Mouse (Mus musculus) E14TG2a.4 (cell line): Measurements from ENCODE around the gene Ficd.

Experiments
- H3K27me3 ChIP-seq: 2 replicates; pipeline ENCODE4 v1.6.1; 2014; ENCODE audit warnings: low read length, control low read depth; ENCODE audit not compliant: insufficient read depth
- H3K36me3 ChIP-seq: 2 replicates; pipeline ENCODE4 v1.6.1; 2014; ENCODE audit warnings: low read length, control low read depth; ENCODE audit not compliant: insufficient read depth
- H3K4me1 ChIP-seq: replicated peaks from 2 replicates; pipeline ENCODE4 v1.6.1; 2014; ENCODE audit warnings: low read depth, low read length, control low read depth
- H3K4me3 ChIP-seq: replicated peaks from 2 replicates; pipeline ENCODE4 v1.5.1; 2014; ENCODE audit warnings: mild to moderate bottlenecking, low read length
- H3K9me3 ChIP-seq: 2 replicates; pipeline ENCODE4 v1.6.1; 2014; ENCODE audit warnings: low read length, control low read depth
- CTCF ChIP-seq: conservative IDR thresholded peaks from 2 replicates; pipeline ENCODE4 v1.5.1; 2014; ENCODE audit warnings: low read length
- NANOG ChIP-seq: IDR thresholded peaks from 2 replicates; pipeline ENCODE4 v1.6.1; 2014; ENCODE audit warnings: borderline replicate concordance, low read length, mixed read lengths
- POU5F1 ChIP-seq: IDR thresholded peaks from 2 replicates; pipeline ENCODE4 v1.6.1; 2014; ENCODE audit warnings: low read length, borderline replicate concordance

The Ficd gene

DNA sequence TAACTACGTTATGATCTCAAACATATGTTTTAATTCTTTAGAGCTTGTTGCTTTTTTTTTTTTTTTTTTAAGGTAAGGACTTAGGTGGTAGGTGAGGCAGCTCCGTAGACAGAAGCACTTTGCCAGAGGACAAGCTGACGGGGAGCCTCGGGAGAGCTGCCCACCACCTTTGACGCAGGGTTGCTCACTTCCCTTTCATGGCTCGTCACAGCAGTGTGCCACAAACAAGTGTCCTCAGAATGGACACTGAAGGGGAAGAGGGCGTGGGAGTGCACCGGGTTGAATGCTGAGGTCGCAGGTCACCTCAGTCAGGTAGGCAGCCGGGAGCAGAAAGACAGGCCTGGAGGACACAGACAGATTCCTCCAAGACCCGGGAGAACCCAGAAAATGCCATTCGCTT, 10.2 kb upstream of the Ficd start:
- TF ChIP-seq NANOG (no peak), CTCF (no peak), POU5F1 (no peak)
- Histone ChIP-seq H3K36me3 (no peaks in the 10 kb centered on the region), H3K4me3 (no peak overlapping the region), H3K4me1 (peaks cover 37% of the 10 kb centered on the region), H3K27me3 (no peaks in the 10 kb centered on the region), H3K9me3 (peaks cover 11% of the 10 kb centered on the region; the same call in 1 of the 2 replicates)

DNA sequence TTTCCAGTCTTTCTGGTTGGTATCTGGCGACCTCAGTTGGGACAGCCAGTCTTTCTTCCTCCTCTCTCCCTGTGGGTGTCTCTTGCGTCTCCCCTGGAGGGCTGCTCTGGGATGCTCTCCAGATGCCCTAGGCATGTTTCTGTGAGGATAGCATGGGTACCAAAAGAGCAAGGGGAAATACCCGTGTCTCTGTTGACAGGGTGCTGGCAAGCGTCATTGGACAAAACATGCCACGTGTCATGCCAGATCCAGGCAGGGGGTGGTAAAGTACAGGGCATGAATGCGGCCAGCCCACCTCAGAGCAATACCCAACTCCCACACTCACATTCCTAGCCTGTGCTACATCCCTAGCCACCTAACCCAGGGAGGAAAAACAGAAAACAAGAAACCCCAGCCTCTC, 9.0 kb upstream of the Ficd start:
- H3K9me3 ChIP-seq = peaks cover 11% of the 10 kb centered on the region; the same call in 1 of the 2 replicates
- no peak overlapping the region for H3K4me3 ChIP-seq
- no peaks in the 10 kb centered on the region for H3K27me3 ChIP-seq
- TF ChIP-seq CTCF (no peak), POU5F1 (no peak), NANOG (no peak)
- peaks cover 45% of the 10 kb centered on the region for H3K4me1 ChIP-seq
- no peaks in the 10 kb centered on the region for H3K36me3 ChIP-seq

DNA sequence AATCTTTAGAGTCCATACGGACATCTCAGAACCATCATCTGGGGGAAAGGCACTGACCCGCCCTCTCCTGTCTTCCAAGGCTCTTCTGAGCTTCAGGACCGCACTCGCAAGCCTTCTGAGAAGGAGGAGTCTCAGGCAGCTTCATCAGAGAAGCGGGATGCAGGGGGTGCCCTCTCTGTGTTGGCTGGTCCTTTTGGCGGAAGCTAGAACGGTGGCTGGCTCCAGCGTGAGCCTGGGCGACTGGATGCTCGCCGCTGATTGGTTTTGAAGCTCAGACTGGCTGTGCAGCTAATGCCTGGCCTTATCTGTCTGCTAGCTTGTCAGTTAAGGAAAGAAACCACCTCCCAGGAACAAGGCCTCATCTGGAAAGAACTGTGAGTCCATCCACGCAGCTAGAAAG, 8.4 kb upstream of the Ficd start:
- TF ChIP-seq POU5F1 = no peak
- no peak for TF ChIP-seq CTCF
- H3K9me3 ChIP-seq = peaks cover 11% of the 10 kb centered on the region; the same call in 1 of the 2 replicates
- peaks cover 45% of the 10 kb centered on the region for H3K4me1 ChIP-seq
- no peak overlapping the region for H3K4me3 ChIP-seq
- no peaks in the 10 kb centered on the region for H3K36me3 ChIP-seq
- no peaks in the 10 kb centered on the region for H3K27me3 ChIP-seq

DNA sequence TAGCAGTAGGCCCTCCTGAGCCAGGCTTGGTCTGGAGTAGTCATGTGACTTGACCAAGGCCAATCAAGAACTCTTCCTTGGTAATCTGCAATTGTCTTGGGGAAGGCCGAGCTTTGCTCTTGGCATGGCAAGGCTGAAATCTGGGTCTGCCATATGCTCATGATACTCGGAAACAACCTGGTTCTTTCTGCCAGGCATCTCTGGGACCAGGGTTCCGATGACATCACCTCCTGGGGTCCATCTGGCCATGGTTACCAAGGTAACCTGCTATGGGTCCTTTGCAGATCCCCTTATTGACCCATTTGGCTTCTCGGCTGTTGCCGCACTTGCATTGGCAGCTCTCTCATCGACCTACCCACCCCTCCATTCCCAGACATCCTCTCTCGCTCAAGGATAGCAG, 7.6 kb upstream of the Ficd start:
- H3K4me1 ChIP-seq = peaks cover 45% of the 10 kb centered on the region
- H3K36me3 ChIP-seq = no peaks in the 10 kb centered on the region
- TF ChIP-seq CTCF (no peak), NANOG (no peak), POU5F1 (no peak)
- no peak overlapping the region for H3K4me3 ChIP-seq
- peaks cover 11% of the 10 kb centered on the region; the same call in 1 of the 2 replicates for H3K9me3 ChIP-seq
- no peaks in the 10 kb centered on the region for H3K27me3 ChIP-seq

DNA sequence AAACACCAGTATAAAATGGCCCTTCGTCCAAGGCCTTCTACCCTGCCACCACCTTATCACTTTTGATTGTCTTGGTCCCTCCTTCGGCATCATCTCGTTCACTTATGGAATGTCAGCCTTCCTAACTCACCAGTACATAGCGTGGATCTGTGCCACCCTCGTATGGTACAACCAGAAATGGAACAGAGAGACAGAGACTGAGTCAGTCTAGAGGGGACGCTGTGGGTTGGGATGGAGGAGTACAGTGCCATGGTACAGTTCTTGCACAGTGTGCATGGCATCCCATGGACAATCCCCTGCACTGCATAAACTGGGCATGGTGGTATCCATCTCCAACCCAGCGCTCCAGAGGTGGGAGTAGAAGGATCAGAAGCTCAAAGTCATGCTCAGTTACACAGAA, 6.9 kb upstream of the Ficd start:
- Histone ChIP-seq H3K4me1 (peaks cover 38% of the 10 kb centered on the region), H3K9me3 (peaks cover 11% of the 10 kb centered on the region; the same call in 1 of the 2 replicates), H3K27me3 (no peaks in the 10 kb centered on the region), H3K36me3 (no peaks in the 10 kb centered on the region), H3K4me3 (no peak overlapping the region)
- TF ChIP-seq POU5F1 = no peak
- TF ChIP-seq NANOG = no peak
- TF ChIP-seq CTCF = no peak

DNA sequence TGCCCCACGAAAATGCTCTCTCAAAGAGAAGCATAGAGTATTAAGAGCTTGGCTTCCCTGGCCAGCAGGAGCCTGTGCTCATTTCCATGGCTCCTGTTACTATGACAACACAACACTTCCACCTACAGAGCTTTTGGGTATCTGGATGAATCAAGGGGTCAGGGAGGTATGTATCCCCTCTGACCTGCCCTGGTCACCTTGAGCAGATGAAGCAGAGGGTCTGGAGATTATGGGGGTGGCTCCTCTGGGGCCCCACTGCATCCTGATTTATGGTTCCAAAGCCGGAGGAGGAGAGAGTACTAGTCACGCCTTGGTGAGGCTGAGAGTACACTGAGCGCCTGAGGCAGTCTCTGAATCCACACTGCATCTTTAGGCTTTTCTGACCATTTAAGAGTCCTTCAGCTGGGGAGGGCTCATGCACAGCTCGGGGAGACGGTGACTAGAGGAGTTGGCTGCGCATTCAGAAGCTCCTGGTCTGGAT, 4.9 kb upstream of the Ficd start:
- Histone ChIP-seq H3K4me3 (no peak overlapping the region), H3K4me1 (peaks cover 47% of the 10 kb centered on the region), H3K27me3 (no peaks in the 10 kb centered on the region), H3K36me3 (no peaks in the 10 kb centered on the region), H3K9me3 (no peaks in the 10 kb centered on the region)
- TF ChIP-seq CTCF = no peak
- TF ChIP-seq NANOG = no peak
- TF ChIP-seq POU5F1 = no peak

DNA sequence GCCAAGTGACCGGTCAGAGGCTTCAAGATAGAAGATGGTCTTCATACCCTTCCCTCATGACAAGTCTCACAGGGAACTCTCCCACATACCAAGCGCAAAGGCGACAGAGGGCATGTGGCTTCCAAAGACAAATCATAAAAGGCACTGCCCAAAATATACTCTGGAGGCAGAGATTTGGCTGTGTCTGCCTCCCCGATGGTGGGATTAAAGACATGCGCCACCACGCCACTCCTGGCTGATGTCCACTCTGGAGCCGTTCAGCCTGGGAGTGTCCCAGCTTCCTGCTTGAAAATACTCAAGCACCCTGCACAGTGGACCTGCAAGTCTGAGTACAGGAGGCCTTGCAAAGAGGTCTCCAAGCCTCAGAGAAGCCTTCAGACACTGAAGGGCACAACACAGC, 4.4 kb upstream of the Ficd start:
- Histone ChIP-seq H3K4me3 (no peak overlapping the region), H3K9me3 (no peaks in the 10 kb centered on the region), H3K27me3 (no peaks in the 10 kb centered on the region), H3K36me3 (no peaks in the 10 kb centered on the region), H3K4me1 (peaks cover 48% of the 10 kb centered on the region)
- TF ChIP-seq NANOG (no peak), CTCF (no peak), POU5F1 (no peak)

DNA sequence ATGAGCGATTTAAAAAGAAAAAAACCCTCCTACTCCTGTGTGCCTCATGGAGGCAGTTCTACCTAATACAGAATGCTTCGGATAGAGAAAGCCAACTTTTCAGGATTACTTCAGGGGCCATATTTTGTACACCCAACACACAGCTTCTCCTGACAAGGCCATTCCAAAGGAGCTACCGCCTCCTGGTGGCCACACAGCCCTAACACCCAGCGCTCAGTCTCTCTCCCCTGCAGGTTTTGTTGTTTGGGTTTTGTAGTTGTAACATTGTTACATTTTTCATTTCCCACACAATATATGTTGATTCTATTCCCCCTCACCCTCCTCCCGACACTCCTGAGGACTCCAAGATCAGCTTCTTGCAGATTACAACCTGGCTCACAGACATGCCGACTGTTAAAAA, 3.4 kb upstream of the Ficd start:
- Histone ChIP-seq H3K36me3 (peaks cover 4% of the 10 kb centered on the region), H3K27me3 (no peaks in the 10 kb centered on the region), H3K4me3 (no peak overlapping the region), H3K9me3 (no peaks in the 10 kb centered on the region), H3K4me1 (peaks cover 56% of the 10 kb centered on the region)
- TF ChIP-seq CTCF = peak; percentile 90
- no peak for TF ChIP-seq POU5F1

DNA sequence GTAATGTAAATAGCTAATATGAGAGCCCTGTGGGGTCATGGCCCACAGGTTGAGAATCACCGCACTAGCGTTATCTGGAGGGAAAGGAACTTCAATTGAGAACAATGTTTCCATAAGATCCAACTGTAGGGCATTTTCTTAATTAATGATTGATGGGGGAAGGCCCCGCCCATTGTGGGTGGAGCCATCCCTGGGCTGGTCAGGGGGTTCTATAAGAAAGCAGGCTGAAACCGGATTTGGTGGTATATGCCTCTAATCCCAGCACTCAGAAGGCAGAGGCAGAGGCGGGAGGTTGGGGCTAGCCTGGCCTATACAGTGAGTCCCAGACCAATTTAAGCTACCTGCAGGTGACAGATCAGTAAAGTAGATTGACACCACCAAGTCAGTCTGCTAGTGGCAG, 1.2 kb upstream of the Ficd start:
- no peak for TF ChIP-seq NANOG
- TF ChIP-seq CTCF = no peak
- no peak for TF ChIP-seq POU5F1
- H3K4me3 ChIP-seq = peak overlapping the region; percentile 89
- H3K36me3 ChIP-seq = peaks cover 26% of the 10 kb centered on the region
- peaks cover 68% of the 10 kb centered on the region for H3K4me1 ChIP-seq
- no peaks in the 10 kb centered on the region for H3K9me3 ChIP-seq
- no peaks in the 10 kb centered on the region for H3K27me3 ChIP-seq

DNA sequence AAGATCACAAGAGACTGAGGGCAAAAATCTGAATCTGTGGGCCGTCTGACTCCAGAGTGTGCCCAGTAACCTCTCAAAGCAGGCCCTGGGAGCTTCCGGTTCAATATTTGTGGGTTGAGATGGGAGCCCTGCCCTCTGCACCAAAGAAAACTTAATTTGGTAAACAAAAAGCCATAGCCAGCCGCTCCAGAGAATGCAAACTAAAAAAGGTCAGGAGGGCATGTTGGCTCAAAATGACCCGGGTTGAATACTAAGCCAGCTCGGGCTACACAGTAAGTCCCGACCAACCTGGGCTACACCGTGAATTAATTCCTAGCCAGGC, 619 bp upstream of the Ficd start:
- Histone ChIP-seq H3K36me3 (peaks cover 32% of the 10 kb centered on the region), H3K4me3 (peak overlapping the region; percentile 89), H3K4me1 (peaks cover 74% of the 10 kb centered on the region), H3K27me3 (no peaks in the 10 kb centered on the region), H3K9me3 (no peaks in the 10 kb centered on the region)
- TF ChIP-seq POU5F1 = no peak
- TF ChIP-seq NANOG = no peak
- TF ChIP-seq CTCF = no peak
